Mouse (Mus musculus) bone marrow macrophage, adult 2 months (primary cell): Measurements from ENCODE around the gene Iqck.

Experiments
- CTCF ChIP-seq: IDR thresholded peaks from 2 replicates; pipeline ENCODE4 v1.5.1; 2012; ENCODE audit warnings: low read depth, mild to moderate bottlenecking, low read length, moderate library complexity
- POLR2A ChIP-seq: IDR thresholded peaks from 2 replicates; pipeline ENCODE4 v1.6.1; 2012; ENCODE audit warnings: mild to moderate bottlenecking, low read depth, low read length, borderline replicate concordance

DNA sequence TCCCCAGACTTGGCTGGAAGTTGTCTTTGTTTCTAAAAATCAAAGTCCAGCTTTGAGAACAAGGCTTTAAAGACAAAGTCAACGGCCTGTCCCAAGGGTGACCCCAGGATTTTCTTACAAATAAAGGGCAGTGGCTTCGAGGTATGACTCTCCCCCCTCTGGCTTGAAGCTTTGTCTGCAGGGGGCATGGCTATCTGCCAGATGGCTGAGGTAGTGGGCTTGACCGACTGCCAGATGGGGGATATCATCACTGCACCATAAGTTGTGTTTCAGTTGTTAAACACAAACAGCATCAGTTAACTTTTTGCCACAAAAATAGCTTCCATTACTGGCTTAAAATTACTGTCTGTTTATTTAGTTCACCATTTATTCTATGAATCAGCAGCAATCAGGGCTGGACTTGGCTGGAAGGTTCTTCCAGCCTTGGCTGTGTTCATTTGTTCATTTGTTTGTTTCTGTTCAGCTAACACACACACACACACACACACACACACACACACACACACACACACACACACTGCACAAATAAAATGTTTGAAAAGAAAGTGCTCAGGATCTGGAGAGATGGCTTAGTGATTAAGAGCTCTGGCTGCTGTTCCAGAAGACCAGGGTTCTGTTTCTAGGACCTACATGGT lies 33.6 kb downstream of the Iqck start:
- TF ChIP-seq POLR2A (no peak), CTCF (no peak)
